Mouse (Mus musculus) Patski (cell line): Measurements from ENCODE around the gene Arsb. TPM values are rescaled to one million over a fixed set of nuclear protein-coding genes. Genes with fewer than 3 reads are reported as not detected.
A peak's percentile ranks its signal among the peaks of the same experiment; 100 is the strongest.

Source experiments
- ATAC-seq: fragments of 100-300 bp; one replicate; pipeline ENCODE4 v1.8.0; 2021
- CTCF ChIA-PET: fragments of 350-600 bp; sonication (Branson Sonifier 250); formaldehyde crosslinking; loops from one replicate; lab custom pipeline; 2022; ENCODE audit warnings: inconsistent platforms; lab: Charles Lee
- POLR2A ChIA-PET: fragments of 350-600 bp; sonication (Branson Sonifier 250); formaldehyde crosslinking; loops from one replicate; lab custom pipeline; 2022; ENCODE audit warnings: antibody characterized with exemption, inconsistent platforms; lab: Charles Lee
- DNase-seq: peaks from one replicate; pipeline ENCODE4 v3.0.0-alpha.2; 2011; ENCODE audit warnings: low read depth, low spot score
- H3K27me3 ChIP-seq: fragments of 371-371 bp; one replicate; pipeline ENCODE4 v1.5.1; 2021
- CTCF ChIP-seq: fragments of 100-300 bp; IDR thresholded peaks from one replicate; pipeline ENCODE4 v1.5.1; 2021
- in situ Hi-C: fragments of 300-500 bp; cut with MboI; formaldehyde crosslinking; loops from 3 replicates; pipeline ENCODE4 v1.11.1; 2018; ENCODE audit warnings: low pct_unique_long_range_greater_than_20kb, mixed read lengths
- polyA plus RNA-seq: library from polyadenylated mRNA; unstranded; gene quantifications from one replicate; pipeline ENCODE4 v1.2.3, GENCODE M21; 2021

Gene Arsb
- polyA plus RNA-seq, 1 experiment from 2014 or later: 82.1 TPM

- ChIA-PET CTCF (interaction anchor here (1.1 to 2.1 kb wide), 2 partner anchors 9 to 33 kb away, joined by 3 to 5 read pairs; no protein-coding TSS in a partner anchor), POLR2A (interaction anchor here (0.7 kb wide), 1 partner anchor 734 kb away, joined by 3 read pairs; no protein-coding TSS in a partner anchor)
- in situ Hi-C loops: loop anchor here (25.0 kb wide), 1 partner anchor 1180 kb away; no protein-coding TSS in a partner anchor
- no peak for TF ChIP-seq CTCF
- peaks cover 4% of the 10 kb centered on the region for H3K27me3 ChIP-seq
- DNase-seq: no peak
- no peak for ATAC-seq
These were observed 13.9 kb upstream of the Arsb start for GRCm38 (mm10) chr13:93757514-93757913.

- in situ Hi-C loops: loop anchor here (25.0 kb wide), 1 partner anchor 1179 kb away; no protein-coding TSS in a partner anchor
These were observed 13.1 kb upstream of the Arsb start for GRCm38 (mm10) chr13:93758149-93758898.

GRCm38 (mm10) chr13:93761831-93762230, 9.6 kb upstream of the Arsb start:
- H3K27me3 ChIP-seq: no peaks in the 10 kb centered on the region
- in situ Hi-C loops: loop anchor here (25.0 kb wide), 1 partner anchor 1175 kb away; no protein-coding TSS in a partner anchor
- DNase-seq (no peak), ATAC-seq (no peak)
- CTCF ChIA-PET: no interaction called here
- TF ChIP-seq CTCF: no peak
- POLR2A ChIA-PET: no interaction called here

More at GRCm38 (mm10) chr13:93758149-93758898, 13.1 kb upstream of the Arsb start:
- no peak for ATAC-seq
- no peaks in the 10 kb centered on the region for H3K27me3 ChIP-seq
- POLR2A ChIA-PET: interaction anchor here (0.7 kb wide), 1 partner anchor 734 kb away, joined by 3 read pairs; no protein-coding TSS in a partner anchor
- DNase-seq: no peak
- no peak for TF ChIP-seq CTCF
- CTCF ChIA-PET: interaction anchor here (1.1 to 2.1 kb wide), 2 partner anchors 8 to 34 kb away, joined by 3 to 5 read pairs; no protein-coding TSS in a partner anchor

GRCm38 (mm10) chr13:93762879-93763278, 8.6 kb upstream of the Arsb start:
- ATAC-seq (no peak), DNase-seq (no peak)
- ChIA-PET CTCF (no interaction called here), POLR2A (no interaction called here)
- H3K27me3 ChIP-seq: no peaks in the 10 kb centered on the region
- TF ChIP-seq CTCF: no peak
- in situ Hi-C loops: loop anchor here (25.0 kb wide), 1 partner anchor 1174 kb away; no protein-coding TSS in a partner anchor

GRCm38 (mm10) chr13:93764321-93764973, 7.0 kb upstream of the Arsb start:
- DNase-seq (no peak), ATAC-seq (no peak)
- CTCF ChIA-PET: interaction anchor here (1.2 to 2.6 kb wide), 3 partner anchors 9 to 898 kb away, joined by 3 to 9 read pairs (median 4); no protein-coding TSS in a partner anchor
- TF ChIP-seq CTCF: no peak
- POLR2A ChIA-PET: no interaction called here
- no peaks in the 10 kb centered on the region for H3K27me3 ChIP-seq
- in situ Hi-C loops: loop anchor here (25.0 kb wide), 1 partner anchor 1173 kb away; no protein-coding TSS in a partner anchor

GRCm38 (mm10) chr13:93771031-93771587, 321 bp upstream of the Arsb start:
- DNase-seq (peak; percentile 9), ATAC-seq (peak; percentile 56)
- CTCF ChIA-PET: interaction anchor here (0.6 kb wide), 1 partner anchor 294 kb away, joined by 3 read pairs; no protein-coding TSS in a partner anchor
- POLR2A ChIA-PET: no interaction called here
- in situ Hi-C loops: loop anchor here (25.0 kb wide), 1 partner anchor 1166 kb away; no protein-coding TSS in a partner anchor
- no peak for TF ChIP-seq CTCF
- H3K27me3 ChIP-seq: no peaks in the 10 kb centered on the region

- CTCF ChIA-PET: no interaction called here
- no peak for DNase-seq
- in situ Hi-C loops: loop anchor here (25.0 kb wide), 1 partner anchor 1165 kb away; no protein-coding TSS in a partner anchor
- no peaks in the 10 kb centered on the region for H3K27me3 ChIP-seq
- no peak for TF ChIP-seq CTCF
- peak; percentile 14 for ATAC-seq
- POLR2A ChIA-PET: no interaction called here
These were observed 828 bp downstream of the Arsb start for GRCm38 (mm10) chr13:93772279-93772636.

GRCm38 (mm10) chr13:93772861-93773260, 1.4 kb downstream of the Arsb start:
- POLR2A ChIA-PET: no interaction called here
- in situ Hi-C loops: loop anchor here (25.0 kb wide), 1 partner anchor 1164 kb away; no protein-coding TSS in a partner anchor
- no peak for DNase-seq
- no peak for TF ChIP-seq CTCF
- ATAC-seq: no peak
- H3K27me3 ChIP-seq: no peaks in the 10 kb centered on the region
- CTCF ChIA-PET: no interaction called here

- H3K27me3 ChIP-seq: no peaks in the 10 kb centered on the region
These were observed 2.4 kb downstream of the Arsb start for GRCm38 (mm10) chr13:93773704-93774315.

More at GRCm38 (mm10) chr13:93773704-93774315, 2.4 kb downstream of the Arsb start:
- TF ChIP-seq CTCF: no peak
- in situ Hi-C loops: loop anchor here (25.0 kb wide), 1 partner anchor 1163 kb away; no protein-coding TSS in a partner anchor
- DNase-seq: no peak
- CTCF ChIA-PET: no interaction called here
- no peak for ATAC-seq
- POLR2A ChIA-PET: no interaction called here
